Mouse (Mus musculus) MEL (cell line): ENCODE measurements around the gene Erg.

Experiments
- CHD2 ChIP-seq: IDR thresholded peaks from 2 replicates; pipeline ENCODE4 v1.6.1; 2011; ENCODE audit warnings: low read length, improper control_type of control experiment
- CTCF ChIP-seq, 3 experiments: IDR thresholded peaks in 2 of 3; conservative IDR thresholded peaks in 1 of 3; 2 replicates each; pipeline ENCODE4 v1.5.1; 2011 to 2012; ENCODE audit warnings: low read length in 3 of 3, low read depth in 2 of 3, mild to moderate bottlenecking in 2 of 3, improper control_type of control experiment in 1 of 3, inconsistent platforms in 1 of 3, mixed read lengths in 1 of 3, moderate library complexity in 1 of 3; ENCODE audit not compliant: control insufficient read depth in 1 of 3, insufficient read depth in 1 of 3, poor library complexity in 1 of 3, severe bottlenecking in 1 of 3
- ELF1 ChIP-seq: IDR thresholded peaks from 2 replicates; pipeline ENCODE4 v1.6.1; 2014; ENCODE audit warnings: low read depth, mild to moderate bottlenecking, inconsistent platforms, low read length, improper control_type of control experiment, moderate library complexity
- EP300 ChIP-seq, 2 experiments: IDR thresholded peaks; 2 replicates each; pipeline ENCODE4 v1.6.1; 2011; ENCODE audit warnings: improper control_type of control experiment in 2 of 2, low read length in 2 of 2, low read depth in 1 of 2, mild to moderate bottlenecking in 1 of 2
- GATA1 ChIP-seq: IDR thresholded peaks from 2 replicates; pipeline ENCODE4 v1.6.1; 2011; ENCODE audit warnings: low read depth, low read length, improper control_type of control experiment
- MAZ ChIP-seq: IDR thresholded peaks from 2 replicates; pipeline ENCODE4 v1.6.1; 2012; ENCODE audit warnings: low read depth, mild to moderate bottlenecking, inconsistent platforms, low read length, improper control_type of control experiment
- POLR2A ChIP-seq, 2 experiments: IDR thresholded peaks; 2 replicates each; pipeline ENCODE4 v1.6.1; 2011 to 2012; ENCODE audit warnings: low read length in 2 of 2, mild to moderate bottlenecking in 2 of 2, control low read depth in 1 of 2, improper control_type of control experiment in 1 of 2, low read depth in 1 of 2, moderate library complexity in 1 of 2; ENCODE audit not compliant: control insufficient read depth in 1 of 2, insufficient read depth in 1 of 2, poor library complexity in 1 of 2
- POLR2AphosphoS2 ChIP-seq: IDR thresholded peaks from 2 replicates; pipeline ENCODE4 v1.6.1; 2011; ENCODE audit warnings: low read length, improper control_type of control experiment
- SIN3A ChIP-seq: IDR thresholded peaks from 2 replicates; pipeline ENCODE4 v1.6.1; 2012; ENCODE audit warnings: low read length, improper control_type of control experiment, inconsistent platforms
- TCF12 ChIP-seq: IDR thresholded peaks from 2 replicates; pipeline ENCODE4 v1.6.1; 2014; ENCODE audit warnings: low read depth, mild to moderate bottlenecking, inconsistent platforms, low read length, improper control_type of control experiment, moderate library complexity

GRCm38 (mm10) chr16:95321945-95322625 is 264.3 kb downstream of the Erg start:
- TF ChIP-seq CTCF (IDR thresholded peaks at IDR 0.05 in 2 of 3, conservative IDR thresholded peaks at IDR 0.05 in 1 of 3; ENCODE audit: control insufficient read depth in 1 of 3, insufficient read depth in 1 of 3, low read depth in 2 of 3, low read length in 3 of 3, poor library complexity in 1 of 3, severe bottlenecking in 1 of 3) (no peak), POLR2AphosphoS2 (no peak), MAZ (no peak), SIN3A (no peak), POLR2A (IDR thresholded peaks at IDR 0.05; ENCODE audit: control insufficient read depth in 1 of 2, insufficient read depth in 1 of 2, low read depth in 1 of 2, low read length in 2 of 2, poor library complexity in 1 of 2) (no peak), CHD2 (no peak), TCF12 (no peak), GATA1 (no peak), ELF1 (no peak), EP300 (IDR thresholded peaks at IDR 0.05; ENCODE audit: low read depth in 1 of 2, low read length in 2 of 2) (no peak)
